Mouse (Mus musculus): ENCODE results near the gene Trim8.

Trim8 gene

GRCm38 (mm10) chr19:46501401-46502068 lies at the start of gene Trim8:
Gene Trim8 (plus strand): TSS chr19:46501702.
- peak; percentile 74 for DNase-seq (ENCODE audit: low read depth)

- peak; percentile 75 for DNase-seq (ENCODE audit: low read depth)
Measured at GRCm38 (mm10) chr19:46452052-46452827, 49.3 kb upstream of the Trim8 start.

DNA sequence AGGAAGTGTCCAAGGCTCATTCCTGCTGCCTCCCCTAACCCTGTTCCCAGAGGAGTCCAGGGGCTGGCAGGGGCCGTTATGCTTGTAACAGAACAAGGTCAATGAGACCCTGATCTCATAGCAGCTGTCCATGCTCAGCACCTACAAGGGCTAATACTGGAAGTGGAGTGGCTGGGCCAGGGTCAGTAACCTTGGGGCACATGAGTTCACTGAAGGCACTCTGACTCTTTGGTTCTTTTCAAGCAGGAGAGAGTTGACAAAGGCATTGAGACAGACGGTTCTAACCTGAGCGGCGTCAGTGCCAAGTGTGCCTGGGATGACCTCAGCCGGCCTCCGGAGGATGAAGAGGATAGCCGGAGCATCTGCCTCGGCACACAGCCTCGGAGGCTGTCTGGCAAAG lies 48.6 kb upstream of the Trim8 start:
- DNase-seq (ENCODE audit: low read depth): no peak

- DNase-seq (ENCODE audit: low read depth): peak; percentile 37
Measured at GRCm38 (mm10) chr19:46454126-46454880, 47.2 kb upstream of the Trim8 start.

DNA sequence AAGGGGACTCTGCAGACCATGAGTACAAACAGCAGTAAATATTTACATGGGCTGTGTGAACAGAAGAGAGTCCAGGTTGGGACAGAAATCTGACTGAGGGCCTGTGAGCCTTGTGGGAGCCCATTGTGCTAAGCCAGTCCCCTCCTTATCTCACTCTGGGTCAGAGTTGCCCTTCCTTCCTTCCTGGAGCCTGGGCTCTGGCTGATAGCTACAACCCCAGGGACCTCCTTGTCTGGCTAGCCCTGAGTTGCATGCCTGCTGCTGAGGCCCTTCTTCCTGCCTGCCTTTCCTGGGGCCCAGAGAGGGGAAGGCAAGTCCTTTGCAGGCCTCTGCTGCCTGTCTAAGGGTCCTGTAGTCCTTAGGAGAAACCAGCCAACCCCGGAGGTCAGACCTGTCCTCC lies 46.5 kb upstream of the Trim8 start:
- no peak for DNase-seq (ENCODE audit: low read depth)

GRCm38 (mm10) chr19:46455556-46455955 lies 45.9 kb upstream of the Trim8 start:
- no peak for DNase-seq (ENCODE audit: low read depth)

DNA sequence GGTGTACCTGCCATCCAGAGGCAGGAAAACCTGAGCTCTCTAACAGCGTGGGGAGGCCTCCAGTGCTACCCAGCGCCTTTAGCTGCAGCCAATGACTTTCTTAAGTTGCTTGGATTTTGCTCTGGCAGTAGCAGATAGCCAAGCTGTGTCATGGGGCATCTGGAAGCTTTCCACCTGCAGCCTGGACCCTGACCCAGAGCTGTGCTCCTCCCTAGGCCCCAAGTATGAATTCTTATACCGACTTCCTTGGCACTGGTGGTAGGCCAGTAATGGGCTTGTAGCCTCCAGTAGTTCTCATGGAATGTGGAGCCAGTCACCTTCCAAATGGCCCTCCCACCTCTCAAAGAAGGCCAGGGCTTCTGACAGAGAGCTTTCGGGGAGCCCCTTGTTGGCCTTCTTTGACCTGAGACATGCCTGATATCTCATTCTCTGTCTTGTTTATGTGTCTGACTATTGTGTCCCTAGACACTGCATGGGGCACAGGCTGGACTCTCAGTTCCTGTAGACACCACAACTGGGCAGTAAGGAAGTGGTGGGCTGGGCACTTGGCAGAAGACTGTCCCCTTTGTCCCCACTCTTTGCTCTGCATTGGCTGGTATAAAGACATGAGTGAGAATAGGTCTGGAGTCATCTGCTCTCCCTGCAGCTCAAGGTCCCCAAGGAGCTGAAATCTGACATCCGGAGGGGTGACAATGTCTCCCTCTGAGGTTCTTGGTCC lies 45.3 kb upstream of the Trim8 start:
- DNase-seq (ENCODE audit: low read depth): no peak

DNA sequence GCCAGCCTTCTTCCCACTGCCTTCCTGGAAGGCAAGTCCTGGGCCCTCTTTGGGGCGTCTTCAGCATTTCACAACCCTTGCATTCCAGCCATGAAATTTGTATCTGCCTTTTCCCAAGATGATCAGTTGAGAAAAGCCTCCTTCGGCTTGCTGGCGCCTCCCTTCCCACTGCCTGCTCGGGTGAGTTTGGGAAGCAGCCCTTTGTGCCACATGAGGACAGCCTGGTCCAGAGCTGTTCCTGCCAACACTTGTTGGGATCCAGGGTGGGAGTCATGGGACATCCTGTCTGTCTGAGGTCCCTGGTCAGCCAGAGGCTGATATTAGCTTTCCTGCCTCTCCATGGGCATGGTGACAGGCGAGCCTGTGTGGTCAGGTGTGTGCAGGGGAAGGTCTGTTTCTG lies 43.7 kb upstream of the Trim8 start:
- no peak for DNase-seq (ENCODE audit: low read depth)

DNA sequence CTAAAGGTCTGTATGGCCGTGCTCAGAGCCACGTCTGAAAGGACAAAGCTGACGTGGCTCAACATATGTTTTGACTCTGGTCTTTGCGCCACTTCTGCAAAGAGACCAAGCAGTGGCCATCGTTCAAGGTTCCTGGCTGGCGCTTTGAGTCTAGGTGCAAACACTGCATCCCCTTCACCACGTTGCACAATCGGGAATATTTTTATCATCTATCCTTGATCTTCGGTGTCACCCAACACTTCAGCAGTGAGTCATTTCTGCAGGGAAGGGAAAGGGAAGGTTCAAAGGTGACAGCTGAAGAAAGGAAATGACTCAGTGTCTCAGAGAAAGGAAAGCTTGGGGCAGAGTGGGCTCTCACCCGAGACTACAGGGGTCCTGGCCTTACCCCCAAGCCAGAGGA lies 42.2 kb upstream of the Trim8 start:
- DNase-seq (ENCODE audit: low read depth): no peak

DNA sequence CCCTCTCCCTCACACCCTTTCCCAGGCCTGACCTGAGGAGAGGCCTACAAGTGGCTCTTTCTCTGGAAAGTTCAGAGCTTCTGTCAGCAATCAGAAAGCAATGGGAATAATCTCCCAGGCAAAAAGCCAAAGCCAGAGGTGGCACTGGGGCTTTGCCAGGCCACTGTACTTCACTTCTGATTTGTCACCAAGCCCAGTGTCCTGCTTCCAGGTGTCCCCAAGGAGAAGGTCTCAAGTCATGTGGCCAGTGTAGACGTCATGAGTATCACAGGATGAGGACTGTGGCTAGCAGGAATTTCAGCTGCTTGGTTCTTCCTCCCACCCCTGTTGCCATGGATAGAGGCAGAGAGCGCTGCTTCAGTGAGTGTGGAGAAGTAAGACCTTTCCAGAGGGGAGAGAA lies 41.6 kb upstream of the Trim8 start:
- DNase-seq (ENCODE audit: low read depth): no peak

DNA sequence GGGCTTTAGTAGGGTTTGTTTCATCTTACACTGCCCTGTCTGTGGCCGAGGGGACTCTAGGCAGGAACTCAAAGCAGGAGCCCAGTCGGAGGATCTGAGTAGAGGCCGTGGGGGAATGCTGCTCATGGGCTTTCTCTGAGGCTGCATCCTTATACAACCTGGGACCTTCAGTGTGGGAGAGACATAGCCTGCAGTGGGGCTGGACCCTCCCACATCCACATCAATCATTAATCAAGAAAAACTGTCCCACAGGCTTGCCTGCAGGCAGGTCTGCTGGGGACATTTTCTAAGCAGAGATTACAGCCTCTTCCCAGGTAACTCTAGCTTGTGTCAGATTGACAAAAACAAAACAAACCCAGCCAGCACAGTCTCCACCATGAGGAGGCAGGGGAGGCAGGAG lies 38.9 kb upstream of the Trim8 start:
- no peak for DNase-seq (ENCODE audit: low read depth)

DNA sequence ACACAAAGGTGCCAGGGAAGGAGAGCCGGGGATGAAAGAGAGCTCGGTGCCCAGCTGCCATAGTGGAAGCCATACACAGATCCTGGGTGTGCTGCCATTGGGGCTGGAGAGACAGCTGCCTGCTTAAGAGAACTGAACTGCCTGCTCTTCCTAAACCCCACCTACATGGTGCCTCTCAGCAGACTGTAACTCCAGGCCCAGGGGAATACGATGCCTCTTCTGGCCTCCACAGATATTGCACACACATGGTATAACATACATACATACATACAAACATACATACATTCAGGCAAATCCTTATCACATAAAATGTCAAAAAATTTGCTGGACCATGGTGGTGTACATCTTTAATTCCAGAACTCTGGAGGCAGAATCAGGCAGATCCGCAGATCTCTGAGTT lies 38.1 kb upstream of the Trim8 start:
- DNase-seq (ENCODE audit: low read depth): no peak

- peak; percentile 75 for DNase-seq (ENCODE audit: low read depth)
Measured at GRCm38 (mm10) chr19:46466160-46466559, 35.3 kb upstream of the Trim8 start.

- peak; percentile 77 for DNase-seq (ENCODE audit: low read depth)
Measured at GRCm38 (mm10) chr19:46467051-46467503, 34.4 kb upstream of the Trim8 start.

- DNase-seq (ENCODE audit: low read depth): peak; percentile 80
Measured at GRCm38 (mm10) chr19:46470364-46471240, 30.9 kb upstream of the Trim8 start.

DNA sequence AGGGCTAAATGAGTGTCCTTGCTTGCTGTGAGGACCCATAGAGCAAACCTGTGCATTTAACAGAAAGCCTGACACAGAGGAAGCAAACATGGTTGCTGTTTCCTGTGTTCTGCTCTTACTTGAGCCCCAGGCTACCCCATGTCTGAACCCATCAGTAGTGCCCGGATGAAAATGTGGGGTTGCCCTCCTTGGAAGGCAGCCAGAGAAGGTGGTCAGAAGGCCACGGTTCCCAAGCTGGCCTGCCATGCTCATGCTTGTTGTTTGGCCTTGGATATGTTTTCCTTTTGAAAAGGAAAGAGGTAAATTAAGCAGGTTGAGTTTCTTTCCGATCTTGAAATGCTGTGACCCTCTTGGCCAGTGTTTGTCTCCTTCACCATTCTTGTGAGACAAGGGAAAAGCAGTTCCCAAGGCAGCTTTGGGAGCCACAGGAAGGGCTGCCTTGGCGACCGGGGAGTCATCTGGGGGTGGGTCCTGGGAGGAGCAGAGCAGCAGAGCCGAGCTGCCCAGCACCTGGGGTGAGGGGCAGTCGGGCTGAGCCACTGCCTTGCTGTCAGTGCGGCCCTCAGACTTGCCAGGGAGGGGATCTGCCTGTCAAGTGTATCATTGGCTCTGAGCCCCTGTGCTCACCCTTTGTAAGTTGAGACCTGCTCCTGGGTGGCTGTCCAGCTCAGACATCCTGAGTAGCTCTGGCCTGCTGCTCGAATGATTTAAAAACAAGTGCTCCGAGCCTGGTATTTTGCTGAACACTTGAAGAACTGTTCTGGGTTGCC lies 30.0 kb upstream of the Trim8 start:
- no peak for DNase-seq (ENCODE audit: low read depth)

DNA sequence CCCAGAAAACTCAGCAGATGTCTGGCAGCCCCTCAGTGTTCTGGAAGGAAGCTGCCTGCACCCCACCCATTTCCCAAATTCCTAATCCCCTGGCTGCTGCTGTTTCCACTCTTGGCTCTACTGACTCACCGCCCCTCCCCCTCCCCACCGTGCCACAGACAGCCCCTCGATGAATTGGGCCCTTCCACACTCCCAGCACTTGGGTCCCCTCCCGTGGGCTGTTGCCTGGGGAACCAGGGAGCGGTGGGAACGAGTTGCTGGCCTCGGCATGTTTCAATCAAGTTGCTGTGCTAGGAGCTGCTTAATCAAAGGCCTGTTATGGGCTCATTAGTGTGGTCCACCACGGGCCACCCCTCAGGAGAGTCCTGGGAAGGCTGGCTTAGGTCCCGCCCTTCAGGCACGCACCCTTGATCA lies 24.1 kb upstream of the Trim8 start:
- DNase-seq (ENCODE audit: low read depth): no peak

DNA sequence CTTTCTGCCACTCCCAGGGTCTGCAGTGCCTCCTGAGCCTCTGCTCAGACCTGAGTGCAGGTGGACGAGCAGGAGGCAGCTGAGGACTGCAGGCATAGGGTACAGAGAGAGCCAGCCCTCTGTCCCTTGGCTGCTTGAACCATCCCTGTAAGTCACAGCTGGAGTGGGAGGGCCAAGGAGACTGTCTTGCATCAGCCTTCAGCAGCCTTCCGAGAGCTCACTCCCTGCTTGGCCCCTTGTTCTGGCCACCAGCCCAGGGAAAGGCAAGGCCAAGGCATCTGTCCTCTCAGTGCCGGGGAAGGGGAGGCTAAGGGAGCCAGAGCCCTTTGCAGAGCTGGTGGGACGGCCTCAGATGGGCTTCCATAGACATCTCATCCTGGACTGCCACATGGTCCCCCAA lies 23.3 kb upstream of the Trim8 start:
- no peak for DNase-seq (ENCODE audit: low read depth)

DNA sequence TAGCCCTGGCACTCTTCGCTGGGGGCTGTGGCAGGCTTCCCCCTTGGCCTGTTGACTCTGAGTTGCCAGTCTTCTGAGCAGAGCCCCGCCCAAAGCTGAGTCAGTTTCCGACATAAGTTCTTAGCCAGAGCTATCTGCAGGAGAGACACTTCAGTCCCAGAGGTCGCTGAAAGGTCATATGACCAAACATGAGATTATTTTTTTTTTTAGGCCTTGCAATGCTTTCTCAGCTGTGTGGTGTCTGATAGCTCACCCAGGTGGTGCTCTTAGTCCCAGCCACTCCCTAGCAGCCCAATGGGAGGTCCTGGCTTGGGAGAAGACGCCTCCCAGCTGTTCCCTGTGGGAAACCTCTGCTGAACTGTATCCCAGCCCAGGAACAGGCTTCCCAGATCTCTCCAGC lies 22.7 kb upstream of the Trim8 start:
- peak; percentile 63 for DNase-seq (ENCODE audit: low read depth)

DNA sequence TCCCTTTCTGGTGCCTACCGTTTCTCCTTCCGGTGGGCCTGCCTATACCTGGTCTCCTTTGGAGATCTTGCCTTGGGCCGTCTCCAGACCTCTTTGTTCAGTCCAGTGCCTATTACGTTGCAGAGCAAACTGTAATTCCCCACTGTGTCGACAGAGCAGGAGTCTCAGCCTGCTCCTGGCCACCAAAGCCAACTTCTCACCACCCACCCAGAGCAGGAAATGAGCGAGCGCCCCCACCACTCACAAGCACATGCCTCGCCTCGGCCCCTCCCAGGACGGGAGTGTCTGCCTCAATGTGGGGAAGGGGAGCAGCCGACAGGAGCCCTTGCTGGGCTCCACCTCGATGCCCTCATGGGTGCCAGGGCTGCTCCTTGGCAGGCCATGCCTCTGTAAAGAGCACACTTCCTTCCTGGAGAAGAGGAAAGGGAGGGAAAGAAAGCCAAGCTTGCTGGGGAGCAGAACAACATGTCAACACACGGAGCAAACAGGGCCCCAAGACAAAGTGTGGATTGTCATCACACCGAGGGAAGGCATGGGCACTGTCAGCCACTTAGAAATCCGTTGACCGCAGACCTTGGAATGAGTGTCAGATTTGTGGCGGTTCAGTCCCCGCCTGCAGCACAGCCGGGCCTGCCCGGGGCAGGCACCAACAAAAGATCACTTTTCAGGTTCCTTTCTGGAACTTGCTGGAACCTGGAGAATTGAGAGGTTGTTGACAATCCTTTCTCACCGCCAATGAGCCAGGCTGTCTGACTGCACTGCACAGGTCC lies 22.0 kb upstream of the Trim8 start:
- DNase-seq (ENCODE audit: low read depth): no peak
